Mouse (Mus musculus) hindbrain, embryonic 16.5 days (tissue): ENCODE measurements around the gene Pole4. TPM values are rescaled to one million over a fixed set of nuclear protein-coding genes. Genes with fewer than 3 reads are reported as not detected.
"Not testable (repeated sequence)": the region's sequence is repeated elsewhere in the genome, so short reads cannot be mapped to it uniquely, and the experiment has no call there.

Experiments used
- ATAC-seq: fragments of 200-750 bp; cut with Nextera tagmentation; 2 replicates; pipeline ENCODE4 v1.8.0; 2017; ENCODE audit warnings: moderate TSS enrichment, moderate library complexity
- H3K27ac ChIP-seq: fragments of 300-500 bp; sonication (generic); 2 replicates; pipeline ENCODE4 v1.5.1; 2014; ENCODE audit warnings: low read depth, mild to moderate bottlenecking, control low read depth, low read length, moderate library complexity
- H3K27me3 ChIP-seq: fragments of 300-500 bp; sonication (generic); replicated peaks from 2 replicates; pipeline ENCODE4 v1.6.1; 2014; ENCODE audit warnings: low read length; ENCODE audit not compliant: control insufficient read depth, insufficient read depth
- H3K36me3 ChIP-seq: fragments of 300-500 bp; sonication (generic); 2 replicates; pipeline ENCODE4 v1.6.1; 2014; ENCODE audit warnings: mild to moderate bottlenecking, low read length, moderate library complexity, mixed read lengths; ENCODE audit not compliant: control insufficient read depth, insufficient read depth
- H3K4me1 ChIP-seq: fragments of 300-500 bp; sonication (generic); 2 replicates; pipeline ENCODE4 v1.6.1; 2014; ENCODE audit warnings: low read depth, low read length; ENCODE audit not compliant: control insufficient read depth, insufficient read depth
- H3K4me2 ChIP-seq: fragments of 300-500 bp; sonication (generic); 2 replicates; pipeline ENCODE4 v1.6.1; 2014; ENCODE audit warnings: mild to moderate bottlenecking, low read length, control low read depth, moderate library complexity
- H3K4me3 ChIP-seq: fragments of 300-500 bp; sonication (generic); 2 replicates; pipeline ENCODE4 v1.5.1; 2014; ENCODE audit warnings: mild to moderate bottlenecking, low read length, control low read depth, moderate library complexity
- H3K9ac ChIP-seq: fragments of 300-500 bp; sonication (generic); 2 replicates; pipeline ENCODE4 v1.6.1; 2014; ENCODE audit warnings: low read depth, mild to moderate bottlenecking, control low read depth, low read length, moderate library complexity
- H3K9me3 ChIP-seq: fragments of 300-500 bp; sonication (generic); 2 replicates; pipeline ENCODE4 v1.6.1; 2014; ENCODE audit warnings: mild to moderate bottlenecking, low read length, moderate library complexity; ENCODE audit not compliant: control insufficient read depth
- WGBS: fragments of 180-500 bp; shearing (Covaris S2); extraction: QIAGEN DNeasy Blood & Tissue Kit; methylation state at CpG from one replicate; pipeline ENCODE4 v1.1.7; 2014; 5-methylcytosine and 5-hydroxymethylcytosine counted together
- polyA plus RNA-seq: library from polyadenylated mRNA; unstranded; fragments of >200 nt; fragmentation: Nextera tagmentation; extraction: Ambion mirVana; gene quantifications from 2 replicates; pipeline ENCODE4 v1.2.1, GENCODE M21; 2015

Pole4 gene
- polyA plus RNA-seq, 1 experiment from 2014 or later, result 141 TPM

- no peak for ATAC-seq
- Histone ChIP-seq H3K9ac (no peak overlapping the region), H3K36me3 (no peaks in the 10 kb centered on the region), H3K4me1 (no peaks in the 10 kb centered on the region), H3K4me3 (no peak overlapping the region), H3K9me3 (peaks cover 3% of the 10 kb centered on the region; the same call in 1 of the 2 replicates), H3K27me3 (no peaks in the 10 kb centered on the region), H3K4me2 (no peak overlapping the region), H3K27ac (no peak overlapping the region)
Observed at GRCm38 (mm10) chr6:82666480-82666879, 38.7 kb downstream of the Pole4 start.

DNA sequence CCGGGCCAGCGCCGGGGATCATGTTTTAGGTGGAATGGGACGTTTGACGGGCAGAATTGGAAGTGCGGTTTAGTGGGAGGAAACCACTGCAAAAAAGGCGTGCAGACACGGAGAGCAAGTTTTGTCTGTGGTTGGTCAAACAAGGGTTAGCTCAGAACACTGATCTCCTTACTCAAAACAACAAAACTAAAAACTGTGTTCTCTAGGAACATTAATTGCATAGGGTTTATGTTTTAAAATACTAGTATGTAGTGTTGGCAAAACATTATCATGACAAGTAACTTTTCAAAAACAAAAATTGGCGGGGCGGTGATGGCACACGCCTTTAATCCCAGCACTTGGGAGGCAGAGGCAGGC lies 52.0 kb downstream of the Pole4 start:
- Histone ChIP-seq H3K36me3 (0 out of 2 replicates have a peak, but pooled peaks cover 2% of the 10 kb centered on the region), H3K27me3 (no peaks in the 10 kb centered on the region), H3K9ac (peak overlapping the region; percentile 89), H3K4me3 (peak overlapping the region; percentile 70), H3K4me1 (peaks cover 4% of the 10 kb centered on the region; the same call in 1 of the 2 replicates), H3K4me2 (peak overlapping the region; percentile 75), H3K9me3 (no peaks in the 10 kb centered on the region), H3K27ac (peak overlapping the region; percentile 87)
- ATAC-seq, result no peak
- WGBS, result 35% methylated on average over 11 of the region's 11 CpGs

DNA sequence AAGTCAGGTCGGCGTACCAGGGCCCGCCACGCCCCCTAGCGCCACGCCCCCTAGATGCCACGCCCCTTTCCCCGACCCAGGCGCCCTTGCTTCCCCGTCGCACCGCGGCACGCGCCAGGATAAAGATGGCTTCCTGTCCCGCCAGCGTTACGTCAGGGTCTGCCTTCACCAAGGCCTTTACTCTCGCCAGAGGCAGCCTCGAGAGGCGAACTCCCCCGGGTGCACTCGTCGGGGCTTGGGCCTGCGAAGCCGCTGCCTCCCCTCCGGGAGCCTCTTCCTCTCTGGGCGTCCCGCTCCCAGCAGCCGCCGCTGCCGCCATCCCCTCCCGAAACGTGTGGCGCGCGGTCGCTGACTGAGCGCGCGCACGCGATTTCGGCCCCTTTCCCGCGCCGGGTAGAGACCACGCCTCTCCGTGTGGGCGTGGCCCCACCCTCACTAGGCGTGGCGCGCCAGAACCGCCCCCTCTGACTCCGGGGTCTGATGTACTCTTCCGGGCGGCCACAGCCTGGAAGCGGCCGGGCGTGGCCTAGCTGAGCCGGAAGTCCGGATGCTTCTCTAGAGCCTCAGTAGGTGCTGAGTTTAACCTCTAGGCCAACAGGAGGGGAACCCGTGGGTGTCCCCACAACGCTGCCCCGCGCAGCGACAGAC lies 52.5 kb downstream of the Pole4 start:
- Histone ChIP-seq H3K9me3 (no peaks in the 10 kb centered on the region), H3K27me3 (no peaks in the 10 kb centered on the region), H3K4me3 (peak overlapping the region; percentile 70), H3K27ac (peak overlapping the region; percentile 87), H3K4me2 (peak overlapping the region; percentile 75), H3K4me1 (peaks cover 4% of the 10 kb centered on the region; the same call in 1 of the 2 replicates), H3K36me3 (0 out of 2 replicates have a peak, but pooled peaks cover 2% of the 10 kb centered on the region), H3K9ac (peak overlapping the region; percentile 89)
- under 1% methylated on average over 44 of the region's 67 CpGs for WGBS
- ATAC-seq, result peak; percentile 98

DNA sequence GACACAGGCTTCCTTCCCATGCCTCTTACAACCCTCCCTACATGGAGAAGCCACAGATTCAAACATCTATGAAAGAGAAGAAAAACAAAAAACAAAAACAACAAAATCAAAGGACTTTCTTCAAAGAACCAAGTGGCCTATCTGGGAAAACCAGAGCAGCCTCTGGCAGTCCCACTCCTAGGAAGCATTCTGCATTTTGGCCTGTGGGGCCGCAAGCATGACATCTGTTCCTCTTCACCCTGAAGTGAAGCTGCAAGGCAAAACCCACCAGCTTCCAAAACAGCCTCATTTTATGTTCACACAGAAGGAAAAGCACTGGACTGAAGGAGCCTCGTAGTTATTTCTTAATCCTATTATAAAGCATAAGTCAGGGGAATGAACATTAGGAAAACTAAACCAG lies 56.1 kb downstream of the Pole4 start:
- H3K36me3 ChIP-seq, result 0 out of 2 replicates have a peak, but pooled peaks cover 2% of the 10 kb centered on the region
- no peak overlapping the region for H3K4me3 ChIP-seq
- ATAC-seq, result no peak
- H3K27me3 ChIP-seq, result no peaks in the 10 kb centered on the region
- no peak overlapping the region for H3K4me2 ChIP-seq
- H3K27ac ChIP-seq, result no peak overlapping the region
- H3K4me1 ChIP-seq, result peaks cover 4% of the 10 kb centered on the region; the same call in 1 of the 2 replicates
- no peak overlapping the region for H3K9ac ChIP-seq
- WGBS, result 79% methylated on average over 2 of the region's 2 CpGs
- H3K9me3 ChIP-seq, result no peaks in the 10 kb centered on the region

DNA sequence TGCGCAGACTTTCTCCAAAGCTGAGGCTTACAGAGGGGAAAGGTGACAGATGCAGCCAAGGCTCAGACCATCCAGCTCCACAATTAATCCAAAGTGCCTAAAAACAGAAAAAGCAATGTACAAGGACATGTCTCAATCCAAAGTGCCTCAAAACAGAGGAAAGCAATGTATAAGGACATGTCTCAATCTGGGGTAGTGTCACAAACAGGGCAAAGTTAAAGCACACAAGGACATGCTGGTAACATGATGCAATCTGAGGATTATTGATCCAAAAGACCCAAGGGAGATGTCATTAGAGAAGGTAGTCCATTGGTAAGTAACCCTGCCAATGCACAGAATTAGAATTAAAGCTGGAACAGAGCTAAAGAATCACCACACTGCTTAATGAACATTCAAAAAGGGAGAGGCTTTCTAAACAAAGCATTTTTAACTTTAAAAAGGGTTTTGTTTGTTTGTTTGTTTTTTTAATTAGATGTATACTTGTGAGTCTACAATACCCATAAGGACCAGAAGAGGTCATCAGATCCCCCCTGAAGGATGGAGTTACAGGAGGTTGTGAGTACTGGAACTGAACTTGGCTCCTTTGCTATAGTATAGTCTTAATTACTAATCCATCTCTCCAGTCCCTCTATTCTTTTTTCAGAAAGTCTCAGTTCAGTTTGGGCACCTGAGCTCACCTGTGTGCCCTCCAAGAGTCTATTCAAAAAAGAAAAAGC lies 57.1 kb downstream of the Pole4 start:
- WGBS, result 95% methylated on average over 1 of the region's 1 CpGs
- no peak for ATAC-seq

DNA sequence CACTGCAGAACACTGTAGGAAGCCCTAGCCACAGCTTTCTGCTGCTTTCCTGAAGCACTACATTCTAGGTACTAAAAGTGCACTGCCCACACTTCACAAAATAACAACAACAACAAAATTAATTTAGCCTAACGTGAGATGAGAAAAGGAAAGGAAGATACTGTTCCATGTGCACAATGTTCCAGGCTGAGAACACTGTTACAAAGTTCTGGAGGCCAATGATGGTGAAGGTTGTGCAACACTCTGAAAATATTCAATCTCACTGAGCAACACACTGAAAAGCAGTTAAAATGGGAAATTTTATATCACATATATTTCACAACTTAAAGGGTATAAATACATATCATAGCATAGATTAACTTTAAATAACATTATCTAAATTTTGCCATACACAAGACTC lies 58.2 kb downstream of the Pole4 start:
- H3K36me3 ChIP-seq, result 0 out of 2 replicates have a peak, but pooled peaks cover 2% of the 10 kb centered on the region
- H3K4me3 ChIP-seq, result no peak overlapping the region
- no peak overlapping the region for H3K27ac ChIP-seq
- no peak for ATAC-seq
- H3K27me3 ChIP-seq, result no peaks in the 10 kb centered on the region
- peaks cover 2% of the 10 kb centered on the region; the same call in 1 of the 2 replicates for H3K4me1 ChIP-seq
- 92% methylated on average over 1 of the region's 1 CpGs for WGBS
- no peak overlapping the region for H3K4me2 ChIP-seq
- no peaks in the 10 kb centered on the region for H3K9me3 ChIP-seq
- H3K9ac ChIP-seq, result no peak overlapping the region

More for the DNA sequence above, 57.1 kb downstream of the Pole4 start:
- no peak overlapping the region for H3K4me3 ChIP-seq
- H3K9ac ChIP-seq, result no peak overlapping the region
- H3K4me2 ChIP-seq, result no peak overlapping the region
- no peak overlapping the region for H3K27ac ChIP-seq
- H3K9me3 ChIP-seq, result no peaks in the 10 kb centered on the region
- no peaks in the 10 kb centered on the region for H3K27me3 ChIP-seq
- 0 out of 2 replicates have a peak, but pooled peaks cover 2% of the 10 kb centered on the region for H3K36me3 ChIP-seq
- H3K4me1 ChIP-seq, result peaks cover 4% of the 10 kb centered on the region; the same call in 1 of the 2 replicates

GRCm38 (mm10) chr6:82640046-82640445 lies 65.1 kb downstream of the Pole4 start:
- Histone ChIP-seq H3K27ac (no peak overlapping the region), H3K4me2 (no peak overlapping the region), H3K4me3 (no peak overlapping the region), H3K4me1 (no peaks in the 10 kb centered on the region), H3K36me3 (no peaks in the 10 kb centered on the region), H3K27me3 (no peaks in the 10 kb centered on the region), H3K9me3 (no peaks in the 10 kb centered on the region), H3K9ac (no peak overlapping the region)
- ATAC-seq, result no peak
- 69% methylated on average over 4 of the region's 4 CpGs for WGBS

GRCm38 (mm10) chr6:82625331-82625730 lies 79.8 kb downstream of the Pole4 start:
- H3K4me1 ChIP-seq, ATAC-seq: not testable (repeated sequence)

GRCm38 (mm10) chr6:82613201-82613600 lies 92.0 kb downstream of the Pole4 start:
- H3K4me3 ChIP-seq, result no peak overlapping the region
- H3K4me2 ChIP-seq, result no peak overlapping the region
- 67% methylated on average over 4 of the region's 4 CpGs for WGBS
- H3K27ac ChIP-seq, result no peak overlapping the region
- H3K36me3 ChIP-seq, result no peaks in the 10 kb centered on the region
- ATAC-seq, result no peak
- no peaks in the 10 kb centered on the region for H3K9me3 ChIP-seq
- no peaks in the 10 kb centered on the region for H3K27me3 ChIP-seq
- H3K9ac ChIP-seq, result no peak overlapping the region
- H3K4me1 ChIP-seq, result peaks cover 5% of the 10 kb centered on the region

More at GRCm38 (mm10) chr6:82625331-82625730, 79.8 kb downstream of the Pole4 start:
- not testable (repeated sequence) for H3K27ac ChIP-seq, H3K27me3 ChIP-seq, H3K4me2 ChIP-seq, H3K9me3 ChIP-seq, H3K4me3 ChIP-seq, H3K9ac ChIP-seq, H3K36me3 ChIP-seq
- WGBS, result 94% methylated on average over 7 of the region's 8 CpGs
